Mouse (Mus musculus) bone marrow macrophage, adult 2 months (primary cell): ENCODE measurements at regions not wholly inside any gene's neighbourhood (a gene's known extent, or its start where the extent isn't known, plus 50 kb on each side); places are given as distances from the start of the nearest gene placed in this dataset.
A peak's percentile ranks its signal among the peaks of the same experiment; 100 is the strongest.

Experiments
- CTCF ChIP-seq: IDR thresholded peaks from 2 replicates; pipeline ENCODE4 v1.5.1; 2012; ENCODE audit warnings: low read depth, mild to moderate bottlenecking, low read length, moderate library complexity
- POLR2A ChIP-seq: IDR thresholded peaks from 2 replicates; pipeline ENCODE4 v1.6.1; 2012; ENCODE audit warnings: mild to moderate bottlenecking, low read depth, low read length, borderline replicate concordance

- TF ChIP-seq CTCF (peak; percentile 23; the same call in 1 of the 2 replicates), POLR2A (no peak)
These were observed 243.4 kb downstream of the Gm21738 start for GRCm38 (mm10) chr14:19175288-19175687.
